Comparison of ENCODE assay signal across 8 mouse cellular contexts in genomic region chr11:76028072-76028465, GRCm38 (mm10). TPM values are rescaled to one million over a fixed set of nuclear protein-coding genes. Genes with fewer than 3 reads are reported as not detected.
DNase-seq lines count a peak whose midpoint lies in the region; ATAC-seq and TF ChIP-seq lines count a peak whose summit lies in the region.

No protein-coding gene starts in this region.

- ATAC-seq in forebrain, embryonic 14.5 days: peak; percentile 24; the same call in 1 of the 2 replicates
- ATAC-seq in limb, embryonic 11.5 days (ENCODE audit: insufficient number of reproducible peaks, low FRiP score, low TSS enrichment, low read depth): peak; percentile 48; the same call in 1 of the 2 replicates
- ATAC-seq in neural tube, embryonic 13.5 days (ENCODE audit: low read depth): peak; percentile 32; the same call in 1 of the 2 replicates
- no peak for ATAC-seq in inflammation-experienced regulatory T-cells, adult 6 months

- DNase-seq in heart, adult 2 months: no peak
- no peak for DNase-seq in heart, adult 8-10 months (ENCODE audit: low spot score)
- DNase-seq in MN1 (ENCODE audit: low spot score): peak; percentile 21
- DNase-seq in forebrain, embryonic 14.5 days (ENCODE audit: low spot score): no peak
- peak; percentile 75 for DNase-seq in limb, embryonic 11.5 days (ENCODE audit: low spot score)
- DNase-seq in layer of hippocampus, postnatal 10 days (ENCODE audit: low spot score in 2 of 2): no peak

- peaks cover 16% of the 10 kb centered on the region for H3K4me1 ChIP-seq in heart, adult 2 months (ENCODE audit: control insufficient read depth, insufficient read depth, low read length)
- peaks cover 4% of the 10 kb centered on the region; the same call in 1 of the 2 replicates for H3K4me1 ChIP-seq in forebrain, embryonic 14.5 days (ENCODE audit: control insufficient read depth, insufficient read depth, low read length)
- peaks cover 16% of the 10 kb centered on the region; the same call in 1 of the 2 replicates for H3K4me1 ChIP-seq in limb, embryonic 11.5 days (ENCODE audit: control insufficient read depth, insufficient read depth, low read length)
- H3K4me1 ChIP-seq in neural tube, embryonic 13.5 days (replicated peaks): peaks cover 21% of the 10 kb centered on the region; the same call in 1 of the 2 replicates

- no peaks in the 10 kb centered on the region for H3K27me3 ChIP-seq in heart, adult 2 months (ENCODE audit: control insufficient read depth, insufficient read depth, low read length)
- peaks cover 3% of the 10 kb centered on the region for H3K27me3 ChIP-seq in forebrain, embryonic 14.5 days (replicated peaks; ENCODE audit: control insufficient read depth, insufficient read depth, low read length)
- no peaks in the 10 kb centered on the region for H3K27me3 ChIP-seq in limb, embryonic 11.5 days (ENCODE audit: control insufficient read depth, insufficient read depth, low read length)
- H3K27me3 ChIP-seq in neural tube, embryonic 13.5 days: peaks cover 23% of the 10 kb centered on the region

- TF ChIP-seq EP300 in heart, adult 2 months (IDR thresholded peaks at IDR 0.05; ENCODE audit: insufficient read depth, low read depth, low read length): no peak

- H3K9ac ChIP-seq in heart, adult 2 months (ENCODE audit: low read depth, low read length): peak overlapping the region; percentile 66
- H3K9ac ChIP-seq in forebrain, embryonic 14.5 days (ENCODE audit: low read length): peak overlapping the region; percentile 68
- H3K9ac ChIP-seq in limb, embryonic 11.5 days (ENCODE audit: low read length): peak overlapping the region; percentile 65
- H3K9ac ChIP-seq in neural tube, embryonic 13.5 days: peak overlapping the region; percentile 70

- H3K79me2 ChIP-seq in heart, adult 2 months (replicated peaks; ENCODE audit: control insufficient read depth, insufficient read depth, low read length): no peaks in the 10 kb centered on the region; the same call in 1 of the 2 replicates

- TF ChIP-seq POLR2A in heart, adult 2 months (IDR thresholded peaks at IDR 0.05; ENCODE audit: insufficient read depth, low read depth, low read length): no peak

- H3K4me3 ChIP-seq in heart, adult 2 months: peak overlapping the region; percentile 30; the same call in 1 of the 2 replicates
- H3K4me3 ChIP-seq in forebrain, embryonic 14.5 days (ENCODE audit: low read depth, low read length): peak overlapping the region; percentile 56
- peak overlapping the region; percentile 63 for H3K4me3 ChIP-seq in limb, embryonic 11.5 days (ENCODE audit: low read depth, low read length)
- peak overlapping the region; percentile 61 for H3K4me3 ChIP-seq in neural tube, embryonic 13.5 days

- no peaks in the 10 kb centered on the region; the same call in 1 of the 2 replicates for H3K36me3 ChIP-seq in heart, adult 2 months (ENCODE audit: control insufficient read depth, insufficient read depth, low read length)
- H3K36me3 ChIP-seq in forebrain, embryonic 14.5 days (ENCODE audit: control insufficient read depth, insufficient read depth, low read length): no peaks in the 10 kb centered on the region
- no peaks in the 10 kb centered on the region for H3K36me3 ChIP-seq in limb, embryonic 11.5 days (ENCODE audit: control insufficient read depth, insufficient read depth, low read length)
- H3K36me3 ChIP-seq in neural tube, embryonic 13.5 days: no peaks in the 10 kb centered on the region

- no peak for TF ChIP-seq CTCF in heart, adult 2 months (IDR thresholded peaks at IDR 0.05)

- 19% methylated on average over 11 of the region's 14 CpGs for WGBS in heart, adult 2 months
- 1% methylated on average over 11 of the region's 14 CpGs for WGBS in forebrain, embryonic 14.5 days
- 0% methylated on average over 11 of the region's 14 CpGs for WGBS in limb, embryonic 11.5 days
- WGBS in neural tube, embryonic 13.5 days: 2% methylated on average over 11 of the region's 14 CpGs

- H3K4me2 ChIP-seq in forebrain, embryonic 14.5 days (ENCODE audit: low read length): peak overlapping the region; percentile 93
- H3K4me2 ChIP-seq in limb, embryonic 11.5 days (ENCODE audit: low read depth, severe bottlenecking): peak overlapping the region; percentile 91
- peak overlapping the region; percentile 92 for H3K4me2 ChIP-seq in neural tube, embryonic 13.5 days

- H3K27ac ChIP-seq in heart, adult 2 months: peak overlapping the region; percentile 85
- H3K27ac ChIP-seq in forebrain, embryonic 14.5 days (ENCODE audit: low read depth, low read length): no peak overlapping the region
- H3K27ac ChIP-seq in limb, embryonic 11.5 days (replicated peaks; ENCODE audit: low read depth, low read length): peak overlapping the region; percentile 48
- H3K27ac ChIP-seq in neural tube, embryonic 13.5 days (replicated peaks): no peak overlapping the region

- intact Hi-C loops in heart, adult 2 months (cut with DNase I): no loop called here

- no peaks in the 10 kb centered on the region for H3K9me3 ChIP-seq in forebrain, embryonic 14.5 days (replicated peaks; ENCODE audit: control insufficient read depth, low read length)
- H3K9me3 ChIP-seq in limb, embryonic 11.5 days (ENCODE audit: control insufficient read depth, low read length): no peaks in the 10 kb centered on the region
- no peaks in the 10 kb centered on the region for H3K9me3 ChIP-seq in neural tube, embryonic 13.5 days

RNA-seq across cellular contexts. Expression of gene Rflnb, which starts 0.5 kb away (rescaled TPM):
- 10 to 100 TPM; 30.7 to 36.7 TPM for total RNA-seq in heart, adult 2 months (2021)
- 18.5 and 34.4 TPM in 2 replicates for polyA plus RNA-seq in heart, adult 2 months (2012; rRNA removed)
- 10 to 100 TPM; 21.5 to 40.9 (median 26.7) TPM for total RNA-seq in heart, adult 8-10 months (2022)
- 3.6 and 4.6 TPM in 2 replicates for polyA plus RNA-seq in forebrain, embryonic 14.5 days (2014; fragmentation: Nextera tagmentation; extraction: Ambion mirVana)
- polyA plus RNA-seq in limb, embryonic 11.5 days (2014; fragmentation: Nextera tagmentation; extraction: Ambion mirVana): 35.6 and 47.4 TPM in 2 replicates
- polyA plus RNA-seq in neural tube, embryonic 13.5 days (2015; fragmentation: Nextera tagmentation; extraction: Ambion mirVana): 12.1 and 13.6 TPM in 2 replicates
- 10 to 100 TPM; 16.9 to 20.5 TPM for total RNA-seq in layer of hippocampus, postnatal 10 days (2021)
- polyA plus RNA-seq in inflammation-experienced regulatory T-cells, adult 6 months (2017; shearing (Covaris generic)): 10 to 100 TPM in 2 of 3 experiments, 1 to 10 TPM in 1; 7.9 to 25.3 (median 24.8) TPM

RNA-seq across cellular contexts. Expression of gene 1700016K19Rik, which starts 28.4 kb away (rescaled TPM):
- not detected for total RNA-seq in heart, adult 2 months (2021)
- polyA plus RNA-seq in heart, adult 2 months (2012; rRNA removed): 1.3 TPM in 1 of 2 replicates, not detected in the other
- not detected for total RNA-seq in heart, adult 8-10 months (2022)
- 1.8 and 2.5 TPM in 2 replicates for polyA plus RNA-seq in forebrain, embryonic 14.5 days (2014; fragmentation: Nextera tagmentation; extraction: Ambion mirVana)
- polyA plus RNA-seq in limb, embryonic 11.5 days (2014; fragmentation: Nextera tagmentation; extraction: Ambion mirVana): 0.16 TPM in 1 of 2 replicates, not detected in the other
- polyA plus RNA-seq in neural tube, embryonic 13.5 days (2015; fragmentation: Nextera tagmentation; extraction: Ambion mirVana): 0.43 and 0.68 TPM in 2 replicates
- 1 to 10 TPM; 3.1 to 4.8 TPM for total RNA-seq in layer of hippocampus, postnatal 10 days (2021)
- polyA plus RNA-seq in inflammation-experienced regulatory T-cells, adult 6 months (2017; shearing (Covaris generic)): under 1 TPM in 1 of 3 experiments, not detected in 2; 0.62 TPM

Comparison
In these comparisons a context has a peak if more than half of its experiments do, and no peak if none do; other contexts are left out.
1. DNase-seq: peak in MN1 (single experiment) and limb, embryonic 11.5 days (single experiment); none in heart, adult 2 months (0 of 2), heart, adult 8-10 months (single experiment), forebrain, embryonic 14.5 days (single experiment) and layer of hippocampus, postnatal 10 days (0 of 2).
2. H3K27ac ChIP-seq: peak in heart, adult 2 months (single experiment) and limb, embryonic 11.5 days (single experiment); none in forebrain, embryonic 14.5 days (single experiment) and neural tube, embryonic 13.5 days (single experiment).
3. Peak in every context shown above with its lines, with median percentiles within 50 percentile points of each other: H3K4me3 ChIP-seq, H3K9ac ChIP-seq and H3K4me2 ChIP-seq.